Mouse (Mus musculus): ENCODE results near the gene Ttll1. TPM values are rescaled to one million over a fixed set of nuclear protein-coding genes. Genes with fewer than 3 reads are reported as not detected.
A peak's percentile ranks its signal among the peaks of the same experiment; 100 is the strongest.
"Not testable (repeated sequence)": the region's sequence is repeated elsewhere in the genome, so short reads cannot be mapped to it uniquely, and the experiment has no call there.

Gene Ttll1
- total and polyA plus RNA-seq, 2 experiments from 2014 or later, result 39.2 to 104 TPM

- no peak overlapping the region for H3K27ac ChIP-seq
- DNase-seq (ENCODE audit: low spot score) (no peak), ATAC-seq (no peak)
- no peaks in the 10 kb centered on the region for H3K27me3 ChIP-seq (ENCODE audit: insufficient read depth, low read length)
- H3K9me3 ChIP-seq (ENCODE audit: low read length), result no peaks in the 10 kb centered on the region
- no peaks in the 10 kb centered on the region for H3K4me1 ChIP-seq (ENCODE audit: insufficient read depth, low read length)
- no peak overlapping the region for H3K4me2 ChIP-seq (ENCODE audit: low read depth, low read length)
- no peak overlapping the region for H3K9ac ChIP-seq (replicated peaks; ENCODE audit: low read length)
- no peak for TF ChIP-seq CTCF (IDR thresholded peaks at IDR 0.05; ENCODE audit: low read depth)
- no peak overlapping the region for H3K4me3 ChIP-seq (ENCODE audit: low read length)
- no peaks in the 10 kb centered on the region for H3K36me3 ChIP-seq (ENCODE audit: insufficient read depth, low read length)
- 59% methylated on average over 5 of the region's 5 CpGs for WGBS
Measured at GRCm38 (mm10) chr15:83515018-83515417, 4.3 kb upstream of the Ttll1 start.

GRCm38 (mm10) chr15:83512489-83513281 is 2.0 kb upstream of the Ttll1 start:
- 71% methylated on average over 13 of the region's 13 CpGs for WGBS
- H3K36me3 ChIP-seq (ENCODE audit: insufficient read depth, low read length), result no peaks in the 10 kb centered on the region
- ATAC-seq (no peak), DNase-seq (ENCODE audit: low spot score) (no peak)
- H3K9ac ChIP-seq (replicated peaks; ENCODE audit: low read length), result no peak overlapping the region
- H3K4me1 ChIP-seq (ENCODE audit: insufficient read depth, low read length), result peaks cover 7% of the 10 kb centered on the region; the same call in 1 of the 2 replicates
- TF ChIP-seq CTCF (IDR thresholded peaks at IDR 0.05; ENCODE audit: low read depth), result no peak
- no peaks in the 10 kb centered on the region for H3K27me3 ChIP-seq (ENCODE audit: insufficient read depth, low read length)
- H3K4me3 ChIP-seq (ENCODE audit: low read length), result no peak overlapping the region
- no peaks in the 10 kb centered on the region for H3K9me3 ChIP-seq (ENCODE audit: low read length)
- H3K27ac ChIP-seq, result no peak overlapping the region
- H3K4me2 ChIP-seq (ENCODE audit: low read depth, low read length), result no peak overlapping the region

GRCm38 (mm10) chr15:83509950-83510804 is 516 bp downstream of the Ttll1 start:
- H3K27ac ChIP-seq, result peak overlapping the region; percentile 91
- no peaks in the 10 kb centered on the region for H3K36me3 ChIP-seq (ENCODE audit: insufficient read depth, low read length)
- H3K4me1 ChIP-seq (ENCODE audit: insufficient read depth, low read length), result peaks cover 7% of the 10 kb centered on the region; the same call in 1 of the 2 replicates
- TF ChIP-seq CTCF (IDR thresholded peaks at IDR 0.05; ENCODE audit: low read depth), result peak; percentile 39
- peak overlapping the region; percentile 74 for H3K9ac ChIP-seq (replicated peaks; ENCODE audit: low read length)
- peak overlapping the region; percentile 72 for H3K4me2 ChIP-seq (ENCODE audit: low read depth, low read length)
- 25% methylated on average over 17 of the region's 17 CpGs for WGBS
- H3K27me3 ChIP-seq (ENCODE audit: insufficient read depth, low read length), result no peaks in the 10 kb centered on the region
- ATAC-seq, result peak; percentile 88
- peak; percentile 48 for DNase-seq (ENCODE audit: low spot score)
- peak overlapping the region; percentile 67 for H3K4me3 ChIP-seq (ENCODE audit: low read length)
- no peaks in the 10 kb centered on the region for H3K9me3 ChIP-seq (ENCODE audit: low read length)

GRCm38 (mm10) chr15:83501483-83501882 is 9.2 kb downstream of the Ttll1 start:
- H3K4me2 ChIP-seq (ENCODE audit: low read depth, low read length); DNase-seq (ENCODE audit: low spot score); H3K4me1 ChIP-seq (ENCODE audit: insufficient read depth, low read length); H3K27ac ChIP-seq; ATAC-seq; H3K9ac ChIP-seq (replicated peaks; ENCODE audit: low read length); H3K4me3 ChIP-seq (ENCODE audit: low read length); H3K9me3 ChIP-seq (ENCODE audit: low read length); H3K27me3 ChIP-seq (ENCODE audit: insufficient read depth, low read length): not testable (repeated sequence)
- peaks cover 21% of the 10 kb centered on the region; the same call in 1 of the 2 replicates for H3K36me3 ChIP-seq (ENCODE audit: insufficient read depth, low read length)
- WGBS, result 75% methylated on average over 6 of the region's 6 CpGs

GRCm38 (mm10) chr15:83500352-83500751 is 10.3 kb downstream of the Ttll1 start:
- no peak for ATAC-seq
- no peak overlapping the region for H3K4me2 ChIP-seq (ENCODE audit: low read depth, low read length)
- WGBS, result 66% methylated on average over 3 of the region's 3 CpGs

GRCm38 (mm10) chr15:83499211-83499755 is 11.4 kb downstream of the Ttll1 start:
- no peak overlapping the region for H3K27ac ChIP-seq
- no peak overlapping the region for H3K4me2 ChIP-seq (ENCODE audit: low read depth, low read length)
- H3K4me1 ChIP-seq (ENCODE audit: insufficient read depth, low read length), result no peaks in the 10 kb centered on the region
- H3K9me3 ChIP-seq (ENCODE audit: low read length), result no peaks in the 10 kb centered on the region
- WGBS, result 91% methylated on average over 8 of the region's 10 CpGs
- H3K4me3 ChIP-seq (ENCODE audit: low read length), result no peak overlapping the region
- no peaks in the 10 kb centered on the region for H3K27me3 ChIP-seq (ENCODE audit: insufficient read depth, low read length)
- H3K36me3 ChIP-seq (ENCODE audit: insufficient read depth, low read length), result peaks cover 35% of the 10 kb centered on the region
- ATAC-seq (no peak), DNase-seq (ENCODE audit: low spot score) (no peak)
- no peak overlapping the region for H3K9ac ChIP-seq (replicated peaks; ENCODE audit: low read length)
- no peak for TF ChIP-seq CTCF (IDR thresholded peaks at IDR 0.05; ENCODE audit: low read depth)

More at GRCm38 (mm10) chr15:83500352-83500751, 10.3 kb downstream of the Ttll1 start:
- Histone ChIP-seq H3K27me3 (ENCODE audit: insufficient read depth, low read length) (no peaks in the 10 kb centered on the region), H3K4me3 (ENCODE audit: low read length) (no peak overlapping the region), H3K4me1 (ENCODE audit: insufficient read depth, low read length) (no peaks in the 10 kb centered on the region), H3K36me3 (ENCODE audit: insufficient read depth, low read length) (peaks cover 30% of the 10 kb centered on the region), H3K27ac (no peak overlapping the region), H3K9ac (replicated peaks; ENCODE audit: low read length) (no peak overlapping the region), H3K9me3 (ENCODE audit: low read length) (no peaks in the 10 kb centered on the region)
- DNase-seq (ENCODE audit: low spot score), result no peak
- TF ChIP-seq CTCF (IDR thresholded peaks at IDR 0.05; ENCODE audit: low read depth), result peak; percentile 61

Measured in hindbrain, postnatal 0 days (tissue).